Mouse (Mus musculus) inflammation-experienced regulatory T-cells, adult 16 weeks (primary cell): ENCODE measurements around the gene Creld2. TPM values are rescaled to one million over a fixed set of nuclear protein-coding genes. Genes with fewer than 3 reads are reported as not detected.

Source experiments
- polyA plus RNA-seq: library from polyadenylated mRNA; unstranded; fragments of 100-300 nt; shearing (Covaris generic); gene quantifications from one replicate; pipeline ENCODE4 v1.2.1, GENCODE M21; 2017

Creld2 gene
- 27.4 TPM for polyA plus RNA-seq

DNA sequence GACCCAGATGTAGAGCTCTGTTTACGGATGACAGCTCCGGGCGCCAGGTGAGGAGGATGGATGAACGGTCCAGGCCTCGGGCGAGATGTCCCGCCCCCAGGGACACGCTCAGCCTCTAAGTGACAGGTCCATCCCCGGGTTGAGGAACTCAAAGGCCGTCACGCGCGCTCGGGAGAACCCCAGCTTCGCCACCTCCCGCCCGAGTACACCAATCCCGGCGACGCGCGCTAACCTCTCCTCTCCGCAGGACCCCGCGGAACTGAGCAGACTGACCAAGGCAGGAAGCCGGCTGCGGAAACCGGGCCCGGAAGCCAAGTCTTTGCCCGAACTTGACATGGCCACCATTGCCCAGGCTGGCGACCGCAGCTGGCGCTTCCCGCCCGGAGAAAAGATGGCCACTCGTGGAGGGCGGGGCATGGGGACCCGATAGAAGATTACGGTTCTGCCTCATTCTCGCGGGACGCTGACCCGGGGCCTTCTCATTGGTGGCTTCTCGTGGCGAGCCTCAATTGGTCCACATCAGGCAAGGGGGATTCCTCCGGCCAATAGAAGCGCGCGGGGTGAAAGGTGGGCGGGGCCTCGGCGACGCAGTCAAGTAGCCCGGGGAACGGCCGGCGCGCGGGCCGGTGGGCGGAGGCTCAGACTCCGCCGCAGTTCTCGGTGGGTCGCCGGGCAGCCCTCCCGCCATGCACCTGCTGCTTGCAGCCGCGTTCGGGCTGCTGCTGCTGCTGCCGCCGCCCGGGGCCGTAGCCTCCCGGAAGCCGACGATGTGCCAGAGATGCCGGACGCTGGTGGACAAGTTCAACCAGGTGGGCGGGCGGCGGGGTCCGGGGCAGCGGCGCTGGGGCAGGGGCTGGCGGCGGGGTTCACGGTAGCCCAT lies at the start of gene Creld2, which contains the start of gene Alg12:
Gene Creld2, plus strand, starts transcription at position 621 of the 880 bp plus-strand sequence.
Gene Alg12, minus strand, starts transcription at position 293 of the 880 bp plus-strand sequence.

DNA sequence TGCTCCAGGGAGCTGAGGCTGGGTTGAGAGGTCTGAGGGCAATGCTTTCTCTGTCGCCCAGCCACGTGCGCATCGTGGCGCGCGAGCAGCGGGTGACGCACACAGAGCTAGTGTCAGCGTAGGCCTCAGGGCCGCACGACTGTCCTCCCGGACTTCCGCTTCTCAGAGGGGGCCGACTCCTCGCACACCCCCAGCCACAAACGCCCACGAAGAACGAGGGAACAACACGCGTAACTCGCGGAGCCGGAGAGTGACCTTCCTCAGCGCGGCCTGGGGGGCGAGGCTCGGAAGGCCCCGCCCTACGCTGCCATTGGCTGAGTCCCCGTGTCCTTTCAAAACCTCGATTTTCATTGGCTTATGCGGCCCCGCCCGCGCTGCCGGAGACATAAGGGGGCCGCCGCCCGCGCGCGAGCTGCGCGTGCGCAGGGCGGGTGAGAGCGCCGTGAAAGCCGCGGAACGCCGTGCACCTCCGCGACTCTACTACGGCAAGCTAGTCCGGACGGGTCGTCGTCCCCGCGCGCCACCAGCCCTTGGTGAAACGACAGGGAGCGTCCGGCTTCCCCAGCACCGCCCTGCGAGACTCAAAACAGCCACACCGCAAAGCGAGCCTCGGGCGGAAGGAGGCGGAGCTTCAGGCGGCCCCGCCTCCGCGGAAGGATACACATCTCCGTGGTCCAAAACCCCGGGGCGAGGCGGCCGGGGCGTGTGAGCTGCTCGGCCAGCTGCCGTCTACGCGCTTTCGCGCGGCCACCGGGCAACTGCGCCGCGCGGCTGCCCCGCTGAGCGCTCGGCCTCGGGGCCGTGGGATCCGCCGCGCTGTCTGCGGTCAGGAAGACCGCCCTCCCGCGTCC lies 42.6 kb downstream of the Creld2 start, which contains the start of gene Pim3:
Gene Pim3, plus strand, starts transcription at position 415 of the 851 bp plus-strand sequence.

Other genes starting within 250 kb of the Creld2 start
- not detected for gene Zdhhc25, start 219.3 kb upstream of the Creld2 start, polyA plus RNA-seq
- gene Brd1, start 85.4 kb upstream of the Creld2 start, polyA plus RNA-seq: 11.9 TPM
- gene Zbed4, start 68.0 kb upstream of the Creld2 start, polyA plus RNA-seq: 3.7 TPM
- 16.0 TPM for gene Alg12, start 328 bp upstream of the Creld2 start, polyA plus RNA-seq
- 3.5 TPM for gene Pim3, start 42.5 kb downstream of the Creld2 start, polyA plus RNA-seq
- gene Ttll8, start 134.8 kb downstream of the Creld2 start, polyA plus RNA-seq: not detected
- not detected for gene Mlc1, start 159.4 kb downstream of the Creld2 start, polyA plus RNA-seq
- not detected for gene Mov10l1, start 163.3 kb downstream of the Creld2 start, polyA plus RNA-seq
- gene Panx2, start 240.1 kb downstream of the Creld2 start, polyA plus RNA-seq: 0.30 TPM